Mouse (Mus musculus): Measurements from ENCODE around the gene Tm2d3.

Gene Tm2d3

GRCm38 (mm10) chr7:65702076-65702475 lies 11.1 kb downstream of the Tm2d3 start:
- DNase-seq (ENCODE audit: extremely low read depth, insufficient read length, low spot score) = no peak

- peak; percentile 13 for DNase-seq (ENCODE audit: extremely low read depth, insufficient read length, low spot score)
These were observed 13.9 kb downstream of the Tm2d3 start for GRCm38 (mm10) chr7:65704818-65705242.

GRCm38 (mm10) chr7:65708506-65708905 lies 17.5 kb downstream of the Tm2d3 start:
- DNase-seq (ENCODE audit: extremely low read depth, insufficient read length, low spot score) = no peak

DNA sequence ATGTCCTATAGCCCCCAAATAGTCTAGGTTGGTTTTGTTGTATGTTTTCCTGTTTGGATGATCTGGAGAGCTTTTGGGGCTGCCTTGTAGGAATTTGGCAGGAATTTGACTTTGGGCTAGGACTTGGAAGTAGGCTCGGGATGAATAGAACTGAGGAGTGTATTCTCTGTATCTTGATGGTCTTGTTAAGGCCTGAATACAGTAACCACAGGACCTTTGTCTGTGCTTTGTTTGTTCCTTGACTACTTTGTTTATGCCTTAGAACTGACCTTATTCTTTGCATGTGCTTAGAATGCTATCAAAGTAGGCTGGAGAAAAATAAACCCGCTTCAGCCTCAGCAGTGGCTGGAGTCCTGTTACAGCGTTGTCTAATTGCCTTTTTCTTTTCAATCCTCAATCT lies 19.3 kb downstream of the Tm2d3 start:
- no peak for DNase-seq (ENCODE audit: extremely low read depth, insufficient read length, low spot score)

DNA sequence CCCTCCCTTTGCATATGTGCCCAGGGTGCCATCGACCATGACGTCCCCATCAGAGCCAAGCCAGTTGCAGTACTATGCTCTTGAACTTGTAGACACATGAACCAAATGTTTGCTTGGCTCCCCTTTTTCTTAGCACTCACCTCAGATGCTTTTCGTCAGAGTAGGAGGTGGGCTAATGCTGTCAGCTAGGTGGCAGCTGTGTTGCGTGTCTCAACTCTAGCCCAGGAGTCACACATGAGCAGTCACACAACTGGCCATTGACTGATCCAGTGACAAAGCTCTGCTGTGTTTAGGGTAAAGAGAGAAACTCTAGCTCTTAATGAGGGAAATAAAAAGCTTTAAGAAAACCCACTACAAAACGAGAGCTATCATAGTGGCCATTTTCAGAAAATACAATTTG lies 22.8 kb downstream of the Tm2d3 start:
- no peak for DNase-seq (ENCODE audit: extremely low read depth, insufficient read length, low spot score)

DNA sequence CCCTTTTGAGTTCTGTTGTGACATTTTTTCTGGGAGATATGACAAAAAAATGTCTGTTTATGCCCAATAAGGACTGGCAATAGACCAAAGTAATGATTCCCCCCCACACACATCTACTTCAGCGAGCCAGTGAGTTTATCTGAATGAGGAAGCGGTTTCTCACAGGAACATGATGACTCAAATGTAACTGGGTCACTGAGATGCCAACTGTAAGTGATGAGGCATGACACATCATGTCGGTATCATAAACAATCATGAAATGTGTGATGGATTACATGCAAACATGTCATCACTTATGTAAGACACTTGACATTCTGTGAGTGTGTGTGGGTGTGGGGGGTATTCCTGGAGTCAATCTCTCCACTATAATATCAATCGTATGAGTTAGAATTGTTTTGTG lies 23.3 kb downstream of the Tm2d3 start:
- no peak for DNase-seq (ENCODE audit: extremely low read depth, insufficient read length, low spot score)

GRCm38 (mm10) chr7:65734024-65734423 lies 43.1 kb downstream of the Tm2d3 start:
- no peak for DNase-seq (ENCODE audit: extremely low read depth, insufficient read length, low spot score)

DNA sequence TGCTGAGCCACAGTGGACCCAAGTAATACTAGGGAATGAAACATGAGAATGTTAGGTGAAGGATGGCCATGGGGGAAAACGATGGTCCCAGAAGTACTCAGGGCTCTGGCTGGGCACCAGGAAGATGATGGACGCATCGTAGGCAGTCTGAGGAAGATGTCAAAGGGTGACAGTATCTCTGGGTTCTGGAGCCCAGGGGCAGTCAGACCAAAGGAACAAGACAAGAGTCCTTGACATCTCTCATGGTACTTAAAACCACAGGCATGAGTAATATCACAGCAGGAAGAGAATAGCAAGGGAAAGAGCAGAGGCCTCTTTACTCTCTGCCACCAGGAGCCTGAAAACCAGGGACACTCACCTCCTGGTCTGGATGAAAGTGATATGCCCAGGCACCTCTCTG lies 44.3 kb downstream of the Tm2d3 start:
- DNase-seq (ENCODE audit: extremely low read depth, insufficient read length, low spot score) = no peak

DNA sequence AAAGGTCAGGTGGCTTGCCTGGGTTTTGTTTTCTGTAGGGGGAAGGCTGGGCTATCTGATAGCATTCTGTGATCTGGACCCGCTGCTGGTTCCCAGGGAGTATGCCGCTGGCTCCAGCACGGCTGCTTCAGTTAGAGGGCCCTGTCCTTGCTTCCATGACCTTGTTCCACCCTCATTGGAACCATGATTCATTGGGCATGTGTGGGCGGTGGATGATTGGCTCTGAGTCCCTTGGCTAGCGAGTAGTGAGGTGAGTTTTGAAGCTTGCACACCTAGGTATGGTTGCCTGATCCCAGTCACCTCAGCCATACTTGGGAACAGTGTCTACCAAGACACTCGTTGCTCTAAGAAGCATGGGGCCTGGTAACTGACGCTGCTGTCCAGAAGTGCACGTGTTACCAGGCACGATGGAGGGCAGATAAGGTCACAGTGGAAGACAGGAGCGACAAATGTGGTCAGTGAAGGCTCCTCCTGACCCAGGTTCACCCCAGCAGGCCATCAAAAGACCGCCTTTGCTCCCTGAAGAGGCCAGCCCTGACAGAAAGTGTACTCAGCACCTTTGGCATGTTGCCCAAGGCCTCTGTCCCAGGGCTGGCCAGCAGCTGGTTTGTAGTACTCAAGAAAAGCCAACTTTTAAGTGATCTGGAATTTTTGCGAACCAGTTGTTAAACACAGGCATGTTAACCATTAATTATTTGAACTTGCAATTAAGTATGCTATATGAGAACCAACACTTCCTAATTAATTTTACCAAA lies 46.5 kb downstream of the Tm2d3 start:
- peak; percentile 39 for DNase-seq (ENCODE audit: extremely low read depth, insufficient read length, low spot score)

DNA sequence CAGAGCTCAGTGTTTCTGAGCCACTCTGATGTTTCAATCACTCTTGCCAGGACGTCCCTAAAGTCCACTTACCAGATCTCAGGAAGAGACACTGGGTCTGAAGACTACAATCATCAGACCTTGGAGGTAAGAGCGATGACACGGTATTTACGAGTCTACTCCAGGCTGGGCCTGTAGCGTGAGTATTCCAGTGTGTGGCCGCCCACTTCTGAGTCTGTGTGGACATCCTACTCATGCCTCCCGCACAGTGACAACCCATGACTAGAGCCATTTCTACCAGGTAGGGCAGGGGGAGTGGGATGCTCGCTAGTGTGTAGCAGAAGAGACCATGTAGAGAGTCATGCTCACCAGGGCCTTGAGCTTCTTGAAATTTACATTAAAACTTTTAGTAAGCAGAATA lies 51.9 kb downstream of the Tm2d3 start:
- DNase-seq (ENCODE audit: extremely low read depth, insufficient read length, low spot score) = no peak

- DNase-seq (ENCODE audit: extremely low read depth, insufficient read length, low spot score) = no peak
These were observed 57.3 kb downstream of the Tm2d3 start for GRCm38 (mm10) chr7:65747990-65748955.

All from 3134 (cell line).